Mouse (Mus musculus): ENCODE measurements around the gene Upk3b. TPM values are rescaled to one million over a fixed set of nuclear protein-coding genes. Genes with fewer than 3 reads are reported as not detected.

The Upk3b gene
- polyA plus RNA-seq, 1 experiment from 2014 or later: 0.13 TPM

GRCm38 (mm10) chr5:136091927-136092326 lies 53.6 kb downstream of the Upk3b start:
- Histone ChIP-seq H3K4me2 (no peak overlapping the region), H3K4me3 (replicated peaks) (no peak overlapping the region), H3K27me3 (peaks cover 19% of the 10 kb centered on the region; the same call in 1 of the 2 replicates), H3K9ac (replicated peaks) (no peak overlapping the region), H3K9me3 (no peaks in the 10 kb centered on the region), H3K27ac (no peak overlapping the region), H3K36me3 (no peaks in the 10 kb centered on the region), H3K4me1 (replicated peaks) (no peaks in the 10 kb centered on the region)
- 64% methylated on average over 5 of the region's 5 CpGs for WGBS
- ATAC-seq (ENCODE audit: insufficient number of reproducible peaks, insufficient read depth, low FRiP score, low TSS enrichment, low read depth): no peak

- H3K4me2 ChIP-seq: no peak overlapping the region
- 75% methylated on average over 8 of the region's 8 CpGs for WGBS
- H3K27me3 ChIP-seq: peaks cover 5% of the 10 kb centered on the region; the same call in 1 of the 2 replicates
- ATAC-seq (ENCODE audit: insufficient number of reproducible peaks, insufficient read depth, low FRiP score, low TSS enrichment, low read depth): no peak
- no peaks in the 10 kb centered on the region for H3K36me3 ChIP-seq
- H3K9ac ChIP-seq (replicated peaks): no peak overlapping the region
- H3K9me3 ChIP-seq: no peaks in the 10 kb centered on the region
- H3K4me3 ChIP-seq (replicated peaks): no peak overlapping the region
- H3K4me1 ChIP-seq (replicated peaks): no peaks in the 10 kb centered on the region
- H3K27ac ChIP-seq: no peak overlapping the region
These were observed 56.1 kb downstream of the Upk3b start for GRCm38 (mm10) chr5:136094249-136095010.

- no peak overlapping the region for H3K9ac ChIP-seq (replicated peaks)
- ATAC-seq (ENCODE audit: insufficient number of reproducible peaks, insufficient read depth, low FRiP score, low TSS enrichment, low read depth): no peak
- H3K9me3 ChIP-seq: no peaks in the 10 kb centered on the region
- H3K36me3 ChIP-seq: no peaks in the 10 kb centered on the region
- H3K4me1 ChIP-seq (replicated peaks): no peaks in the 10 kb centered on the region
- no peak overlapping the region for H3K4me3 ChIP-seq (replicated peaks)
- H3K4me2 ChIP-seq: no peak overlapping the region
- 71% methylated on average over 7 of the region's 7 CpGs for WGBS
- H3K27me3 ChIP-seq: peaks cover 3% of the 10 kb centered on the region; the same call in 1 of the 2 replicates
- no peak overlapping the region for H3K27ac ChIP-seq
These were observed 56.8 kb downstream of the Upk3b start for GRCm38 (mm10) chr5:136095089-136095488.

Other genes with a start within 250 kb of the Upk3b start
- gene Srrm3, start 231.6 kb upstream of the Upk3b start, polyA plus RNA-seq (2016; fragmentation: Nextera tagmentation; extraction: Ambion mirVana): 0.13 and 0.43 TPM in 2 replicates
- 59.6 and 66.8 TPM in 2 replicates for gene Hspb1, start 150.6 kb upstream of the Upk3b start, polyA plus RNA-seq (2016; fragmentation: Nextera tagmentation; extraction: Ambion mirVana)
- gene Ywhag, start 103.9 kb upstream of the Upk3b start, polyA plus RNA-seq (2016; fragmentation: Nextera tagmentation; extraction: Ambion mirVana): 180 and 182 TPM in 2 replicates
- 4.8 and 5.6 TPM in 2 replicates for gene Ssc4d, start 64.0 kb upstream of the Upk3b start, polyA plus RNA-seq (2016; fragmentation: Nextera tagmentation; extraction: Ambion mirVana)
- not detected in 2 replicates for gene Zp3, start 58.4 kb upstream of the Upk3b start, polyA plus RNA-seq (2016; fragmentation: Nextera tagmentation; extraction: Ambion mirVana)
- 39.2 and 40.4 TPM in 2 replicates for gene Dtx2, start 43.7 kb upstream of the Upk3b start, polyA plus RNA-seq (2016; fragmentation: Nextera tagmentation; extraction: Ambion mirVana)
- gene Upk3bl, start 16.0 kb downstream of the Upk3b start, polyA plus RNA-seq (2016; fragmentation: Nextera tagmentation; extraction: Ambion mirVana): 5.0 and 5.4 TPM in 2 replicates
- 9.2 and 9.7 TPM in 2 replicates for gene Rasa4, start 45.4 kb downstream of the Upk3b start, polyA plus RNA-seq (2016; fragmentation: Nextera tagmentation; extraction: Ambion mirVana)
- gene Polr2j, start 78.1 kb downstream of the Upk3b start, polyA plus RNA-seq (2016; fragmentation: Nextera tagmentation; extraction: Ambion mirVana): 253 and 261 TPM in 2 replicates
- gene Lrwd1, start 97.6 kb downstream of the Upk3b start, polyA plus RNA-seq (2016; fragmentation: Nextera tagmentation; extraction: Ambion mirVana): 49.6 and 50.2 TPM in 2 replicates
- 27.7 and 29.9 TPM in 2 replicates for gene Alkbh4, start 97.7 kb downstream of the Upk3b start, polyA plus RNA-seq (2016; fragmentation: Nextera tagmentation; extraction: Ambion mirVana)
- gene Orai2, start 132.2 kb downstream of the Upk3b start, polyA plus RNA-seq (2016; fragmentation: Nextera tagmentation; extraction: Ambion mirVana): 8.7 and 9.9 TPM in 2 replicates
- 59.1 and 65.1 TPM in 2 replicates for gene Prkrip1, start 160.5 kb downstream of the Upk3b start, polyA plus RNA-seq (2016; fragmentation: Nextera tagmentation; extraction: Ambion mirVana)
- 14.8 and 15.0 TPM in 2 replicates for gene Sh2b2, start 208.1 kb downstream of the Upk3b start, polyA plus RNA-seq (2016; fragmentation: Nextera tagmentation; extraction: Ambion mirVana)